Mouse (Mus musculus) stomach, postnatal 0 days (tissue): ENCODE results near the gene Ppp1r3e. TPM values are rescaled to one million over a fixed set of nuclear protein-coding genes. Genes with fewer than 3 reads are reported as not detected.

Experiments
- ATAC-seq: fragments of 200-750 bp; cut with Nextera tagmentation; 2 replicates; pipeline ENCODE4 v1.8.0; 2017; ENCODE audit not compliant: low FRiP score, low TSS enrichment
- DNase-seq: peaks from one replicate; pipeline ENCODE4 v3.0.0-alpha.2; 2016; ENCODE audit warnings: low spot score
- H3K27ac ChIP-seq: fragments of 300-500 bp; sonication (generic); replicated peaks from 2 replicates; pipeline ENCODE4 v1.5.1; 2014; ENCODE audit warnings: mild to moderate bottlenecking, control low read depth
- H3K27me3 ChIP-seq: fragments of 300-500 bp; sonication (generic); 2 replicates; pipeline ENCODE4 v1.6.1; 2014; ENCODE audit warnings: low read length; ENCODE audit not compliant: control insufficient read depth, insufficient read depth
- H3K36me3 ChIP-seq: fragments of 300-500 bp; sonication (generic); 2 replicates; pipeline ENCODE4 v1.6.1; 2014; ENCODE audit warnings: low read length, mixed read lengths; ENCODE audit not compliant: control insufficient read depth, insufficient read depth
- H3K4me1 ChIP-seq: fragments of 300-500 bp; sonication (generic); replicated peaks from 2 replicates; pipeline ENCODE4 v1.6.1; 2014; ENCODE audit warnings: antibody characterized with exemption; ENCODE audit not compliant: control insufficient read depth, insufficient read depth
- H3K4me2 ChIP-seq: fragments of 300-500 bp; sonication (generic); replicated peaks from 2 replicates; pipeline ENCODE4 v1.6.1; 2014; ENCODE audit warnings: low read depth, mild to moderate bottlenecking, control low read depth, moderate library complexity
- H3K4me3 ChIP-seq: fragments of 300-500 bp; sonication (generic); 2 replicates; pipeline ENCODE4 v1.5.1; 2014; ENCODE audit warnings: low read depth, low read length, control low read depth
- H3K9ac ChIP-seq: fragments of 300-500 bp; sonication (generic); 2 replicates; pipeline ENCODE4 v1.6.1; 2014; ENCODE audit warnings: mild to moderate bottlenecking, low read length, control low read depth, mixed read lengths
- H3K9me3 ChIP-seq: fragments of 300-500 bp; sonication (generic); 2 replicates; pipeline ENCODE4 v1.6.1; 2016; ENCODE audit warnings: low read length; ENCODE audit not compliant: control insufficient read depth
- CTCF ChIP-seq: IDR thresholded peaks from 2 replicates; pipeline ENCODE4 v1.5.1; 2016; ENCODE audit warnings: antibody characterized with exemption, low read depth, mild to moderate bottlenecking, moderate library complexity
- EP300 ChIP-seq: optimal IDR thresholded peaks from 2 replicates; pipeline ENCODE3; 2016; ENCODE audit warnings: antibody characterized with exemption
- WGBS: fragments of 180-500 bp; shearing (Covaris S2); extraction: QIAGEN DNeasy Blood & Tissue Kit; methylation state at CpG from one replicate; pipeline ENCODE4 v1.1.7; 2014; 5-methylcytosine and 5-hydroxymethylcytosine counted together
- polyA plus RNA-seq: library from polyadenylated mRNA; unstranded; fragments of >200 nt; fragmentation: Nextera tagmentation; extraction: Ambion mirVana; gene quantifications from 2 replicates; pipeline ENCODE4 v1.2.1, GENCODE M21; 2015

The Ppp1r3e gene
- polyA plus RNA-seq, 1 experiment from 2014 or later, result 2.2 TPM

DNA sequence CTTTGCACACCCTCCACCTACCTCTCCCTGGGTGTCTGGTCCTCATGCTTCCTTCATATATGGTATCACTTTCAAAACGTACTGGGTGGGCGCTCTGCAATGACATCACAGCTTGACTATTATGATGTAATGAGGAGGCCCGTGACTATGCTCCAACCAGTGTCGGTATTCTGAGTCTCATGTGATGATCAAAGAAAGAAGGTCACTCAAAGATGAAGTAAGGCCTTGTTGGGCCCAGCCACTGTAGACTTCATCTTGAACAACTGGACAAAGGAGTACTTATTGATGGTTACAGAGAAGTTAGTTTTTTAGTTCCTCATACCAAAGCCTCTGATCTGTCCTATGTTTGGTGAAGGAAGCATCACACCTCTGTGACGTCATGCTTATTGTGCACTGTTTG lies 6.5 kb downstream of the Ppp1r3e start, which contains the start of gene Homez:
Gene Homez, minus strand, starts transcription at position 101 of the 400 bp plus-strand sequence.
- no peak within 1 kb of the TSS for H3K4me2 ChIP-seq
- H3K4me3 ChIP-seq, result no peak within 1 kb of the TSS
- DNase-seq, result no peak
- TF ChIP-seq EP300 (no peak), CTCF (no peak)
- no peaks in the 10 kb centered on the region for H3K9me3 ChIP-seq
- 82% methylated on average over 5 of the region's 5 CpGs for WGBS
- no peak for ATAC-seq
- H3K27ac ChIP-seq, result no peak within 1 kb of the TSS
- no peaks in the 10 kb centered on the region for H3K27me3 ChIP-seq
- H3K9ac ChIP-seq, result no peak within 1 kb of the TSS
- no peaks in the 10 kb centered on the region for H3K36me3 ChIP-seq
- no peaks in the 10 kb centered on the region for H3K4me1 ChIP-seq

DNA sequence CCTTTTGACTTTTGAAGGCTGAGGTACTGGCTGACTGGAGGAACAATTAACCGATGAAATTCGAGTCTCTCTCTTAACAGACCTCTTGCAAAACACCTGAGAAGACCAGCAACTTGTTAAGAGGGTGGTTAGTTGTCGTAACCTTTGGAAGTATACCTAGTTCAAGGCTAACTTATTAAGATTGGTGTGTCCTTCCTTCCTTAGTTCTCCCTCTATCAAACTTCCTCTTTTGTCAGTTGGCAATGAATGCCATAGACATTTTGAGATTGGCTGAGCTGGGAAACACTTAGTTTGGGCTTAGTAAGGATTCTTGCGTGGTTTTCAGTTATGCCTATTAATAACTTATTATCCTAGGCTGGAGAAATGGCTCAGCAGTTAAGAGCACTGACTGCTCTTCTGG lies 9.3 kb downstream of the Ppp1r3e start:
- no peaks in the 10 kb centered on the region for H3K36me3 ChIP-seq
- TF ChIP-seq EP300 (no peak), CTCF (no peak)
- H3K27ac ChIP-seq, result no peak overlapping the region
- WGBS, result 86% methylated on average over 4 of the region's 4 CpGs
- H3K4me3 ChIP-seq, result no peak overlapping the region
- H3K4me1 ChIP-seq, result no peaks in the 10 kb centered on the region
- no peak for DNase-seq
- no peak for ATAC-seq
- no peaks in the 10 kb centered on the region for H3K27me3 ChIP-seq
- H3K4me2 ChIP-seq, result no peak overlapping the region
- no peaks in the 10 kb centered on the region for H3K9me3 ChIP-seq
- no peak overlapping the region for H3K9ac ChIP-seq

DNA sequence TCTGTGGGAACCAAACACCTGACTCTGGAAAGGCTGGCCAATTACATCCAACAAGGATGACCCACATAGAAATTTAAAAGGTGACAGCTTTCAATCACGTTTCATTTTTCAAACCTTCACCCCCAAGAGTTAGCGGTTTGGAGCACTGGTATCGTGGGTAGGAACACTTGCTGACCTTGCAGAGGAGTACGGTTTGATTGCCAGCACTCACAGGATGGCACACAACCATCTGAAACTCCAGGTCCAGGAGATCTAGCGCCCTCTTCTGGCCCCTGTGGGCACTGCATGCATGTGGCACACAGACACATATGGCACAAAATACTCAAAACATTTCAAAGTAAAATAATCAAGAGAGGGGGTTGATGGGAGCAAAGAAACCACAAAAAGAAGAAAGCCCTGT lies 10.4 kb downstream of the Ppp1r3e start:
- H3K4me1 ChIP-seq, result no peaks in the 10 kb centered on the region
- ATAC-seq, result no peak
- peak; percentile 32 for DNase-seq
- H3K9me3 ChIP-seq, result no peaks in the 10 kb centered on the region
- WGBS, result 57% methylated on average over 5 of the region's 5 CpGs
- H3K4me2 ChIP-seq, result no peak overlapping the region
- no peak for TF ChIP-seq EP300
- TF ChIP-seq CTCF, result peak; percentile 64
- no peaks in the 10 kb centered on the region for H3K27me3 ChIP-seq
- no peaks in the 10 kb centered on the region for H3K36me3 ChIP-seq
- H3K9ac ChIP-seq, result no peak overlapping the region
- H3K4me3 ChIP-seq, result no peak overlapping the region
- H3K27ac ChIP-seq, result no peak overlapping the region

DNA sequence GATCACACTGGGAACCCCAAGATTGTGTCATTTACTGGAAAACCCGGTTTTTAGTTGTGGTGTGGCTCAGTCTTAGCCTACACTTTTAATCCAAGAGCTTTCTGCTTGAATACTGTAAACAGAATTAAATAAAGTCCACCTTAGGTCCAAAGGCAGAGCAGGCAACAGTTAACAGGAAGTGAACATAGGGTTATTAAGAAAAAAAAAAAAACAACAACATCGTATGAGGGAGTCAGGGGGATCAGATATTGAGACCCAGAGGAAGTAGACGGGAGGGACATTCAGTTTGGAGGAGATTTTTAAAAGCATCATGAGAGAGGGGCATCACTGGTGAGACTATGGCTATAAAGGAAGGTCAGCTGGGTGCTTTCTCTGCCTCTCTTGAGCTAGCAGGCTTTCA lies 11.1 kb downstream of the Ppp1r3e start:
- Histone ChIP-seq H3K36me3 (no peaks in the 10 kb centered on the region), H3K27ac (no peak overlapping the region), H3K4me2 (no peak overlapping the region), H3K9ac (no peak overlapping the region), H3K27me3 (no peaks in the 10 kb centered on the region), H3K4me3 (no peak overlapping the region), H3K4me1 (no peaks in the 10 kb centered on the region), H3K9me3 (no peaks in the 10 kb centered on the region)
- 44% methylated on average over 3 of the region's 3 CpGs for WGBS
- DNase-seq, result no peak
- ATAC-seq, result no peak
- TF ChIP-seq EP300 (no peak), CTCF (no peak)

DNA sequence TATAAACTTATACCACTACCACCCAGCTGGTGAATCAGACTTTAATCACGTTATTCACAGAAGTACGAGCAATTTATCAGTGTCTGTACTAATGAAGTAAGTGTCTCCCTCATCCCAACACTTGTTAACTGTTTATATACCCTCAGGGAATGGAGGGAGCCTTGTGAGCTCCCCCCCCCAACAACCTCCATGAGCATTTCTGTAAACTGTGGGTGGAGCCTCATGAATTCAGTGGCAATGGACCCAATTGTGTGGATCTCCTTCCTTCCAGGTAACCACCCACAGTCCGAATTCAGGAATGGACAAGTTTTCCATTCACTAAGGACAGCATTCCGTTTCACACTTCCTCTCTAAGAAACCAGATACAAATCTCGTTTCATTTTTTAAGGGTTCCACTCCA lies 11.7 kb downstream of the Ppp1r3e start:
- Histone ChIP-seq H3K27me3 (no peaks in the 10 kb centered on the region), H3K4me1 (no peaks in the 10 kb centered on the region), H3K36me3 (no peaks in the 10 kb centered on the region), H3K9ac (no peak overlapping the region), H3K4me2 (no peak overlapping the region), H3K9me3 (no peaks in the 10 kb centered on the region), H3K4me3 (no peak overlapping the region), H3K27ac (no peak overlapping the region)
- 72% methylated on average over 5 of the region's 5 CpGs for WGBS
- DNase-seq (no peak), ATAC-seq (no peak)
- TF ChIP-seq CTCF (no peak), EP300 (no peak)

DNA sequence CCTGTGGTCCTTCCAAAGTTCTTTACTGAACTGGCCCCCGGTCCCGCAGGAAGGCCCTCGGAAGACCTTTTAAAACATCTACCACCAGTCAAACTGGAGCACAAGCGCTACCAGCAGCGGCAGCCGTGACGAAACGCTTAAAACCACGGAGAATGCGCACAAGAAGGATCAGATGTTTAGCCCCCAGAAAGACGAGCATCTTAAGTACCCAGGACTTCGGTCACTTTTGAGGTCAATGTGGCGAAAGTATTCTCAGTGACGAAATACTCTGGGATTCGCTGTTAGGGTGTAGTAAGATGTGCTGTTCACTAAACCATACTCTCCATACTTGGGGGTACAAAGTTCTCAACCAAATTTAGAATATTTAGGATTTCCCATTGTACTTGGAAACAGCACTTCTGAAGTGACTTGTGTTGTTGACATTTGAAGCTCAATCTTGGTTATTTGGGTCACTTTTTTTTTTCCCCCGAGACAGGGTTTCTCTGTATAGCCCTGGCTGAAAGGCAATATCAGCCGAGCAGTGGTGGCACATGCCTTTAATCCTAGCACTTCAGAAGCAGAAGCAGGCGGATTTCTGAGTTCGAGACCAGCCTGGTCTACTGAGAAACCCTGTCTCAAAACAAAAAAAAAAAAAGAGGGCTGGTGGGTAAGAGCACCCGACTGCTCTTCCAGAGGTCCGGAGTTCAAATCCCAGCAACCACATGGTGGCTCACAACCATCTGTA lies 12.9 kb downstream of the Ppp1r3e start:
- Histone ChIP-seq H3K9ac (peak overlapping the region; percentile 58), H3K4me3 (peak overlapping the region; percentile 97), H3K4me2 (peak overlapping the region; percentile 88), H3K27ac (peak overlapping the region; percentile 86), H3K36me3 (no peaks in the 10 kb centered on the region), H3K9me3 (no peaks in the 10 kb centered on the region), H3K4me1 (no peaks in the 10 kb centered on the region), H3K27me3 (no peaks in the 10 kb centered on the region)
- ATAC-seq, result 0 out of 2 replicates have a peak, but pooled peaks have one; percentile 3
- WGBS, result 16% methylated on average over 21 of the region's 21 CpGs
- no peak for DNase-seq
- no peak for TF ChIP-seq EP300
- TF ChIP-seq CTCF, result no peak
